Mouse (Mus musculus) thymus, adult 2 months (tissue): ENCODE data around the gene Gpr171. TPM values are rescaled to one million over a fixed set of nuclear protein-coding genes. Genes with fewer than 3 reads are reported as not detected.
A peak's percentile ranks its signal among the peaks of the same experiment; 100 is the strongest.

ENCODE experiments used
- DNase-seq: peaks from one replicate; pipeline ENCODE4 v3.0.0; 2021
- H3K27ac ChIP-seq: fragments of 200-500 bp; 2 replicates; pipeline ENCODE4 v1.5.1; 2012; ENCODE audit warnings: low read length, control low read depth; ENCODE audit not compliant: control insufficient read depth, insufficient read depth
- H3K27me3 ChIP-seq: fragments of 200-500 bp; 2 replicates; pipeline ENCODE4 v1.6.1; 2012; ENCODE audit warnings: mild to moderate bottlenecking, low read length, moderate library complexity, mixed read lengths; ENCODE audit not compliant: control insufficient read depth, insufficient read depth
- H3K36me3 ChIP-seq: fragments of 200-500 bp; 2 replicates; pipeline ENCODE4 v1.6.1; 2012; ENCODE audit warnings: mild to moderate bottlenecking, low read length, moderate library complexity; ENCODE audit not compliant: control insufficient read depth, insufficient read depth
- H3K4me1 ChIP-seq: fragments of 200-500 bp; replicated peaks from 2 replicates; pipeline ENCODE4 v1.6.1; 2012; ENCODE audit warnings: low read length; ENCODE audit not compliant: control insufficient read depth, insufficient read depth
- H3K4me3 ChIP-seq: fragments of 200-500 bp; 2 replicates; pipeline ENCODE4 v1.5.1; 2012; ENCODE audit warnings: mild to moderate bottlenecking, low read length, control low read depth, moderate library complexity; ENCODE audit not compliant: control insufficient read depth, insufficient read depth
- CTCF ChIP-seq: fragments of 200-500 bp; IDR thresholded peaks from 2 replicates; pipeline ENCODE4 v1.5.1; 2012; ENCODE audit warnings: mild to moderate bottlenecking, control low read depth, low read length, moderate library complexity, borderline replicate concordance; ENCODE audit not compliant: control insufficient read depth, poor library complexity, insufficient read depth; ENCODE audit errors: extremely low read depth
- POLR2A ChIP-seq: fragments of 200-500 bp; IDR thresholded peaks from 2 replicates; pipeline ENCODE4 v1.6.1; 2012; ENCODE audit warnings: mild to moderate bottlenecking, low read length, control low read depth, moderate library complexity; ENCODE audit not compliant: control insufficient read depth, poor library complexity, insufficient read depth; ENCODE audit errors: extremely low read depth
- WGBS: fragments of 180-500 bp; shearing (Covaris S2); methylation state at CpG from one replicate; pipeline ENCODE4 v1.1.7; 2018; 5-methylcytosine and 5-hydroxymethylcytosine counted together
- polyA plus RNA-seq: library from polyadenylated mRNA; depleted of rRNA; stranded (reverse); fragments of >200 nt; gene quantifications from 2 replicates; pipeline ENCODE4 v1.2.3, GENCODE M21; 2012; rRNA removed

Gpr171 gene
- polyA plus RNA-seq, 1 experiment, result 14.3 TPM

DNA sequence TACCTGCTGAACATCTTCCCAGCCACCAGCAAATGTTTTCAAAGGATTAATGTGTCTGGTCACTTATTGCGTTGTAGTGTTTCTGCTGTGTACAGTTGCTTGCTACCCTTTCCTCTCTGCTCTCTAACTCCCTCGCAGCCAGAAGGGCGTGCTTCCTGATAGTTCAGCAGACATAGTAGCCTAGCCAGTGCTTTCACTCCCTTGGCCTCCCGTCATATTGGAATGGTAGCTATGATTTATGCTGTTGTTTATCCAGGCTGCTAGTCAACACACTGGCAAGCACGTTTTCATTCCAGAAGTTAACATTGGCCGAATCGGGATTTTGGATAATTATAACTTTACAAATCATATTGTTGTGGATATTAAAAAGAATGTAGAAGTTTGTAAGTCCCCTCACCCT, 41.5 kb downstream of the Gpr171 start:
- H3K4me1 ChIP-seq, result peaks cover under 1% of the 10 kb centered on the region; the same call in 1 of the 2 replicates
- no peak for TF ChIP-seq CTCF
- TF ChIP-seq POLR2A, result no peak
- DNase-seq, result no peak
- no peaks in the 10 kb centered on the region for H3K36me3 ChIP-seq
- H3K4me3 ChIP-seq, result no peak overlapping the region
- H3K27ac ChIP-seq, result no peak overlapping the region
- H3K27me3 ChIP-seq, result no peaks in the 10 kb centered on the region
- WGBS, result 96% methylated on average over 7 of the region's 7 CpGs

DNA sequence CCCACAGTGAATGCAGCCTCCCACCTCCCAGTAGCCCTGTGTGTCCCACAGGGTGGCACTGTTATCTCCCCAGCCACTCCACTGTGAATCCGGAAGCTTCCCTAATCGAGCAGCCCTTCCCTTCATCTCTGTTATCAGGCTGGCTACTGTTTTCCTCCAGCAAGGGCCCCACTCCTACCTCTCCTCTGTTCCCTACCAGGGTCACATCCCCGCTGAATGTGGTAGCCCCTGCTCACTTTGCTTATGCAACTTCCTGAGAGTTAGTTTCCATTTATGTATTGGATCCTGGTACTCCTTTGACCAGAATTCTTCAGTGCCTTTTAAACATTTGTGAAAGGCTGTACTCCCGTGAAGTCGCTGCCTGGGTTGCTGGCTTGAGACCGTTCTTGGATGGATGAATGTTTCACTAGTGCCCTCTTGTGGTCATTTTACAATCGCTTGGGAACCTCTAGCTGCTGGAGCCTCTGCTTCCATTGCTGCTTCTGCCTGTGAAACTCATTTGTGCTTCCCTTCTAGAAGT, 42.5 kb downstream of the Gpr171 start:
- TF ChIP-seq CTCF (no peak), POLR2A (no peak)
- peak; percentile 51 for DNase-seq
- H3K4me1 ChIP-seq, result peaks cover 6% of the 10 kb centered on the region; the same call in 1 of the 2 replicates
- H3K27me3 ChIP-seq, result no peaks in the 10 kb centered on the region
- 17% methylated on average over 7 of the region's 7 CpGs for WGBS
- H3K4me3 ChIP-seq, result no peak overlapping the region
- H3K36me3 ChIP-seq, result no peaks in the 10 kb centered on the region
- H3K27ac ChIP-seq, result no peak overlapping the region

DNA sequence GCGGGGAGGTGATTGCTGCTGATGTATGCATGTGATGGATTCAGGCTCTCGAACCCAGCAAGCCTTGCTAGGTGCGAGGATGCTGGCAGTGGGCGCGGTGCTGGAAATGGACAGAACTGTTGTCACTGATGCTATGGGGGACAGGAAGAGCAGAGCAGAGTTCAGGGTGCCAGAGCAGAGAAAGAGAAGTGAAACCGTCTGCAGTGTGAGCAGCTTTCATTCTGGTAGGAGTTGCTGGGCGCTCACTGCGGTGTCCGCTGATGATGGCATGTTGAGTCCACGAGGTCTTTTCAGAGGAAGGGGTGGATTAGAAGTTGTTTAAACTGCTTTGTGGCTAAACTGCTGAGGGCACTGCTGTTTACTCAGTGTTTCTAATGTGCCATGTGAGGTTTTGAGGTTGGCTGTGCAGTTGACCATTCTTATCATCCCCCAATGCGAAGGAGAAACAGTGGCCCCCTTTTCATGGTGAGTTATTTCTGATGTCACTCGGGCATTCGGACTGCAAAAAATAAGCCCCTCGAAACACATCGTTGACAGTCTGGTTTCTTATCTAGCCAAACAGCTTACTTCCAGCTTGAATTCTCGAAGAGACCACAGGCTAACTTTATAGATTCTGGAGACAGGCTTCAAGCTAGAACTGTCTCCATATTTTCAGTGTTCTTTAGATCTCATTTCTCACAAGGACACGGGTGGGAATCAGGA, 46.6 kb downstream of the Gpr171 start:
- no peak overlapping the region for H3K4me3 ChIP-seq
- no peaks in the 10 kb centered on the region for H3K36me3 ChIP-seq
- TF ChIP-seq POLR2A (no peak), CTCF (no peak)
- H3K4me1 ChIP-seq, result peaks cover 6% of the 10 kb centered on the region; the same call in 1 of the 2 replicates
- no peak overlapping the region for H3K27ac ChIP-seq
- H3K27me3 ChIP-seq, result no peaks in the 10 kb centered on the region
- WGBS, result 31% methylated on average over 17 of the region's 17 CpGs
- no peak for DNase-seq

Other genes with a start within 250 kb of the Gpr171 start
- 0.39 TPM in 1 of 2 replicates, not detected in the other for gene Clrn1, start 216.5 kb downstream of the Gpr171 start, polyA plus RNA-seq
- 3.3 and 4.2 TPM in 2 replicates for gene Med12l, start 96.0 kb downstream of the Gpr171 start, polyA plus RNA-seq
- 3.9 and 5.3 TPM in 2 replicates for gene P2ry14, start 51.8 kb upstream of the Gpr171 start, polyA plus RNA-seq
- gene Gpr87, start 93.3 kb upstream of the Gpr171 start, polyA plus RNA-seq, result 2.9 and 3.7 TPM in 2 replicates
- gene P2ry13, start 109.1 kb upstream of the Gpr171 start, polyA plus RNA-seq, result 9.4 and 10.4 TPM in 2 replicates
- 13.6 and 15.7 TPM in 2 replicates for gene P2ry12, start 161.1 kb upstream of the Gpr171 start, polyA plus RNA-seq
- 0.50 and 0.51 TPM in 2 replicates for gene Igsf10, start 242.6 kb upstream of the Gpr171 start, polyA plus RNA-seq